Mouse (Mus musculus) large intestine, adult 2 months (tissue): ENCODE results near the gene Snap47. TPM values are rescaled to one million over a fixed set of nuclear protein-coding genes. Genes with fewer than 3 reads are reported as not detected.
A peak's percentile ranks its signal among the peaks of the same experiment; 100 is the strongest.

ENCODE experiments used
- DNase-seq: peaks from one replicate; pipeline ENCODE4 v3.0.0-alpha.2; 2012; ENCODE audit warnings: low read depth, low spot score
- WGBS: fragments of 180-500 bp; shearing (Covaris S2); methylation state at CpG from one replicate; pipeline ENCODE4 v1.1.7; 2018; 5-methylcytosine and 5-hydroxymethylcytosine counted together
- polyA plus RNA-seq: library from polyadenylated mRNA; depleted of rRNA; stranded (reverse); fragments of >200 nt; gene quantifications from 2 replicates; pipeline ENCODE4 v1.2.3, GENCODE M21; 2012; rRNA removed

Snap47 gene
- 21.6 and 21.7 TPM in 2 replicates for polyA plus RNA-seq

GRCm38 (mm10) chr11:59451086-59451485 is at the start of gene Snap47:
TSS of gene Snap47 (minus strand) at chr11:59451186.
- no peak for DNase-seq
- 76% methylated on average over 4 of the region's 4 CpGs for WGBS

GRCm38 (mm10) chr11:59497747-59498146 is 46.8 kb upstream of the Snap47 start:
- DNase-seq, result no peak
- WGBS, result 94% methylated on average over 7 of the region's 7 CpGs

GRCm38 (mm10) chr11:59496672-59497310 is 45.8 kb upstream of the Snap47 start:
- DNase-seq, result no peak
- WGBS, result 69% methylated on average over 6 of the region's 6 CpGs

GRCm38 (mm10) chr11:59486222-59486621 is 35.2 kb upstream of the Snap47 start:
- DNase-seq, result no peak
- WGBS, result 83% methylated on average over 8 of the region's 8 CpGs

- DNase-seq, result no peak
- 55% methylated on average over 2 of the region's 2 CpGs for WGBS
Observed at GRCm38 (mm10) chr11:59485641-59486040, 34.7 kb upstream of the Snap47 start.

GRCm38 (mm10) chr11:59483212-59483611 is 32.2 kb upstream of the Snap47 start:
- DNase-seq, result no peak
- under 1% methylated on average over 2 of the region's 2 CpGs for WGBS

GRCm38 (mm10) chr11:59477240-59477639 is 26.3 kb upstream of the Snap47 start:
- DNase-seq, result no peak
- 55% methylated on average over 6 of the region's 6 CpGs for WGBS

GRCm38 (mm10) chr11:59472326-59472677 is 21.3 kb upstream of the Snap47 start, which contains the start of gene Zfp867:
TSS of gene Zfp867 (minus strand) at chr11:59472474.
- DNase-seq, result peak; percentile 90

GRCm38 (mm10) chr11:59471413-59472325 is 20.7 kb upstream of the Snap47 start:
- 3% methylated on average over 37 of the region's 37 CpGs for WGBS
- DNase-seq, result no peak

More at GRCm38 (mm10) chr11:59472326-59472677, 21.3 kb upstream of the Snap47 start, which contains the start of gene Zfp867:
- WGBS, result under 1% methylated on average over 19 of the region's 19 CpGs

- 97% methylated on average over 2 of the region's 2 CpGs for WGBS
- DNase-seq, result no peak
Observed at GRCm38 (mm10) chr11:59460459-59460858, 9.5 kb upstream of the Snap47 start.

GRCm38 (mm10) chr11:59458973-59459372 is 8.0 kb upstream of the Snap47 start:
- 40% methylated on average over 5 of the region's 5 CpGs for WGBS
- DNase-seq, result no peak

GRCm38 (mm10) chr11:59456891-59457290 is 5.9 kb upstream of the Snap47 start:
- 96% methylated on average over 2 of the region's 2 CpGs for WGBS
- DNase-seq, result no peak

GRCm38 (mm10) chr11:59456346-59456745 is 5.4 kb upstream of the Snap47 start:
- 93% methylated on average over 2 of the region's 2 CpGs for WGBS
- no peak for DNase-seq

GRCm38 (mm10) chr11:59450230-59450771 is 685 bp downstream of the Snap47 start:
- WGBS, result 1% methylated on average over 38 of the region's 38 CpGs
- DNase-seq, result no peak

GRCm38 (mm10) chr11:59449741-59450229 is 1.2 kb downstream of the Snap47 start, which contains the start of gene Jmjd4:
TSS of gene Jmjd4 (plus strand) at chr11:59450045.
- peak; percentile 64 for DNase-seq
- under 1% methylated on average over 37 of the region's 40 CpGs for WGBS

- no peak for DNase-seq
Observed at GRCm38 (mm10) chr11:59443102-59443501, 7.9 kb downstream of the Snap47 start.

GRCm38 (mm10) chr11:59437954-59438353 is 13.0 kb downstream of the Snap47 start:
- DNase-seq, result no peak
- 91% methylated on average over 12 of the region's 12 CpGs for WGBS

GRCm38 (mm10) chr11:59432261-59432660 is 18.7 kb downstream of the Snap47 start:
- 20% methylated on average over 3 of the region's 3 CpGs for WGBS

GRCm38 (mm10) chr11:59429959-59430358 is 21.0 kb downstream of the Snap47 start:
- 85% methylated on average over 1 of the region's 1 CpGs for WGBS
- DNase-seq, result no peak

More at GRCm38 (mm10) chr11:59432261-59432660, 18.7 kb downstream of the Snap47 start:
- DNase-seq, result no peak

GRCm38 (mm10) chr11:59428057-59428660 is 22.8 kb downstream of the Snap47 start:
- WGBS, result 89% methylated on average over 9 of the region's 9 CpGs

More at GRCm38 (mm10) chr11:59428057-59428660, 22.8 kb downstream of the Snap47 start:
- no peak for DNase-seq
